Mouse (Mus musculus): ENCODE results near the gene Dhtkd1. TPM values are rescaled to one million over a fixed set of nuclear protein-coding genes. Genes with fewer than 3 reads are reported as not detected.

The Dhtkd1 gene
- polyA plus RNA-seq, 1 experiment from 2014 or later: 1.9 TPM

GRCm38 (mm10) chr2:5894296-5894695, 48.3 kb downstream of the Dhtkd1 start:
- H3K4me2 ChIP-seq (ENCODE audit: low read depth, low read length): peak overlapping the region; percentile 64
- no peaks in the 10 kb centered on the region for H3K27me3 ChIP-seq (replicated peaks; ENCODE audit: control insufficient read depth, insufficient read depth, low read length)
- peaks cover 4% of the 10 kb centered on the region for H3K4me1 ChIP-seq (ENCODE audit: control insufficient read depth, insufficient read depth, low read length)
- H3K27ac ChIP-seq (replicated peaks; ENCODE audit: low read depth, low read length): peak overlapping the region; percentile 85; the same call in 1 of the 2 replicates
- peaks cover 28% of the 10 kb centered on the region for H3K36me3 ChIP-seq (ENCODE audit: control insufficient read depth, insufficient read depth, low read length)
- DNase-seq (ENCODE audit: low spot score) (peak; percentile 12), ATAC-seq (ENCODE audit: low read depth) (0 out of 2 replicates have a peak, but pooled peaks have one; percentile 12)
- H3K9me3 ChIP-seq (ENCODE audit: control insufficient read depth, low read length): no peaks in the 10 kb centered on the region
- 34% methylated on average over 11 of the region's 11 CpGs for WGBS
- H3K4me3 ChIP-seq (ENCODE audit: low read depth, low read length): peak overlapping the region; percentile 94
- H3K9ac ChIP-seq (ENCODE audit: low read depth, low read length): peak overlapping the region; percentile 93

GRCm38 (mm10) chr2:5889412-5889811, 53.2 kb downstream of the Dhtkd1 start:
- Histone ChIP-seq H3K27ac (replicated peaks; ENCODE audit: low read depth, low read length) (no peak overlapping the region), H3K4me2 (ENCODE audit: low read depth, low read length) (no peak overlapping the region), H3K4me1 (ENCODE audit: control insufficient read depth, insufficient read depth, low read length) (peaks cover 4% of the 10 kb centered on the region), H3K4me3 (ENCODE audit: low read depth, low read length) (no peak overlapping the region), H3K27me3 (replicated peaks; ENCODE audit: control insufficient read depth, insufficient read depth, low read length) (no peaks in the 10 kb centered on the region), H3K9ac (ENCODE audit: low read depth, low read length) (no peak overlapping the region), H3K36me3 (ENCODE audit: control insufficient read depth, insufficient read depth, low read length) (peaks cover 60% of the 10 kb centered on the region), H3K9me3 (ENCODE audit: control insufficient read depth, low read length) (no peaks in the 10 kb centered on the region)
- DNase-seq (ENCODE audit: low spot score) (peak; percentile 8), ATAC-seq (ENCODE audit: low read depth) (no peak)
- WGBS: 64% methylated on average over 2 of the region's 2 CpGs

- Histone ChIP-seq H3K4me3 (ENCODE audit: low read depth, low read length) (no peak overlapping the region), H3K27ac (replicated peaks; ENCODE audit: low read depth, low read length) (no peak overlapping the region), H3K36me3 (ENCODE audit: control insufficient read depth, insufficient read depth, low read length) (peaks cover 64% of the 10 kb centered on the region), H3K4me1 (ENCODE audit: control insufficient read depth, insufficient read depth, low read length) (no peaks in the 10 kb centered on the region), H3K27me3 (replicated peaks; ENCODE audit: control insufficient read depth, insufficient read depth, low read length) (no peaks in the 10 kb centered on the region), H3K4me2 (ENCODE audit: low read depth, low read length) (no peak overlapping the region), H3K9ac (ENCODE audit: low read depth, low read length) (no peak overlapping the region), H3K9me3 (ENCODE audit: control insufficient read depth, low read length) (no peaks in the 10 kb centered on the region)
- ATAC-seq (ENCODE audit: low read depth) (no peak), DNase-seq (ENCODE audit: low spot score) (no peak)
- WGBS: 86% methylated on average over 5 of the region's 5 CpGs
These were observed 53.7 kb downstream of the Dhtkd1 start for GRCm38 (mm10) chr2:5888865-5889264.

- H3K4me2 ChIP-seq (ENCODE audit: low read depth, low read length): no peak overlapping the region
- H3K4me1 ChIP-seq (ENCODE audit: control insufficient read depth, insufficient read depth, low read length): no peaks in the 10 kb centered on the region
- no peak overlapping the region for H3K9ac ChIP-seq (ENCODE audit: low read depth, low read length)
- ATAC-seq (ENCODE audit: low read depth) (no peak), DNase-seq (ENCODE audit: low spot score) (no peak)
- no peaks in the 10 kb centered on the region for H3K27me3 ChIP-seq (replicated peaks; ENCODE audit: control insufficient read depth, insufficient read depth, low read length)
- no peak overlapping the region for H3K4me3 ChIP-seq (ENCODE audit: low read depth, low read length)
- no peaks in the 10 kb centered on the region for H3K9me3 ChIP-seq (ENCODE audit: control insufficient read depth, low read length)
- 80% methylated on average over 3 of the region's 3 CpGs for WGBS
- peaks cover 88% of the 10 kb centered on the region for H3K36me3 ChIP-seq (ENCODE audit: control insufficient read depth, insufficient read depth, low read length)
- no peak overlapping the region for H3K27ac ChIP-seq (replicated peaks; ENCODE audit: low read depth, low read length)
These were observed 65.1 kb downstream of the Dhtkd1 start for GRCm38 (mm10) chr2:5877446-5877845.

- Histone ChIP-seq H3K4me3 (ENCODE audit: low read depth, low read length) (no peak overlapping the region), H3K9ac (ENCODE audit: low read depth, low read length) (no peak overlapping the region), H3K36me3 (ENCODE audit: control insufficient read depth, insufficient read depth, low read length) (peaks cover 79% of the 10 kb centered on the region), H3K9me3 (ENCODE audit: control insufficient read depth, low read length) (no peaks in the 10 kb centered on the region), H3K4me1 (ENCODE audit: control insufficient read depth, insufficient read depth, low read length) (no peaks in the 10 kb centered on the region), H3K27me3 (replicated peaks; ENCODE audit: control insufficient read depth, insufficient read depth, low read length) (no peaks in the 10 kb centered on the region), H3K4me2 (ENCODE audit: low read depth, low read length) (no peak overlapping the region), H3K27ac (replicated peaks; ENCODE audit: low read depth, low read length) (no peak overlapping the region)
- WGBS: 93% methylated on average over 5 of the region's 5 CpGs
- DNase-seq (ENCODE audit: low spot score) (no peak), ATAC-seq (ENCODE audit: low read depth) (no peak)
These were observed 72.8 kb downstream of the Dhtkd1 start for GRCm38 (mm10) chr2:5869746-5870145.

GRCm38 (mm10) chr2:5867681-5868080, 74.9 kb downstream of the Dhtkd1 start:
- no peak for DNase-seq (ENCODE audit: low spot score)
- no peaks in the 10 kb centered on the region for H3K4me1 ChIP-seq (ENCODE audit: control insufficient read depth, insufficient read depth, low read length)
- H3K4me2 ChIP-seq (ENCODE audit: low read depth, low read length): no peak overlapping the region
- peaks cover 79% of the 10 kb centered on the region for H3K36me3 ChIP-seq (ENCODE audit: control insufficient read depth, insufficient read depth, low read length)
- no peaks in the 10 kb centered on the region for H3K27me3 ChIP-seq (replicated peaks; ENCODE audit: control insufficient read depth, insufficient read depth, low read length)
- no peak overlapping the region for H3K4me3 ChIP-seq (ENCODE audit: low read depth, low read length)
- no peaks in the 10 kb centered on the region for H3K9me3 ChIP-seq (ENCODE audit: control insufficient read depth, low read length)
- no peak for ATAC-seq (ENCODE audit: low read depth)
- WGBS: 83% methylated on average over 2 of the region's 2 CpGs
- no peak overlapping the region for H3K9ac ChIP-seq (ENCODE audit: low read depth, low read length)
- H3K27ac ChIP-seq (replicated peaks; ENCODE audit: low read depth, low read length): no peak overlapping the region

- Histone ChIP-seq H3K4me3 (ENCODE audit: low read depth, low read length) (no peak within 1 kb of the TSS), H3K36me3 (ENCODE audit: control insufficient read depth, insufficient read depth, low read length) (peaks cover 76% of the 10 kb centered on the region), H3K9ac (ENCODE audit: low read depth, low read length) (no peak within 1 kb of the TSS), H3K27ac (replicated peaks; ENCODE audit: low read depth, low read length) (no peak within 1 kb of the TSS), H3K4me1 (ENCODE audit: control insufficient read depth, insufficient read depth, low read length) (no peaks in the 10 kb centered on the region), H3K27me3 (replicated peaks; ENCODE audit: control insufficient read depth, insufficient read depth, low read length) (no peaks in the 10 kb centered on the region), H3K4me2 (ENCODE audit: low read depth, low read length) (no peak within 1 kb of the TSS), H3K9me3 (ENCODE audit: control insufficient read depth, low read length) (no peaks in the 10 kb centered on the region)
- DNase-seq (ENCODE audit: low spot score) (no peak), ATAC-seq (ENCODE audit: low read depth) (no peak)
- 94% methylated on average over 3 of the region's 3 CpGs for WGBS
These were observed 79.8 kb downstream of the Dhtkd1 start, which contains the start of gene Gm13199 for GRCm38 (mm10) chr2:5862834-5863233. Gm13199 (minus strand) TSS chr2:5862934.

- H3K9me3 ChIP-seq (ENCODE audit: control insufficient read depth, low read length): no peaks in the 10 kb centered on the region
- H3K27ac ChIP-seq (replicated peaks; ENCODE audit: low read depth, low read length): no peak overlapping the region
- peaks cover 22% of the 10 kb centered on the region; the same call in 1 of the 2 replicates for H3K36me3 ChIP-seq (ENCODE audit: control insufficient read depth, insufficient read depth, low read length)
- ATAC-seq (ENCODE audit: low read depth) (no peak), DNase-seq (ENCODE audit: low spot score) (no peak)
- 79% methylated on average over 5 of the region's 5 CpGs for WGBS
- no peak overlapping the region for H3K4me2 ChIP-seq (ENCODE audit: low read depth, low read length)
- H3K4me1 ChIP-seq (ENCODE audit: control insufficient read depth, insufficient read depth, low read length): no peaks in the 10 kb centered on the region
- H3K4me3 ChIP-seq (ENCODE audit: low read depth, low read length): no peak overlapping the region
- no peaks in the 10 kb centered on the region for H3K27me3 ChIP-seq (replicated peaks; ENCODE audit: control insufficient read depth, insufficient read depth, low read length)
- H3K9ac ChIP-seq (ENCODE audit: low read depth, low read length): no peak overlapping the region
These were observed 90.7 kb downstream of the Dhtkd1 start for GRCm38 (mm10) chr2:5851866-5852265.

- DNase-seq (ENCODE audit: low spot score) (no peak), ATAC-seq (ENCODE audit: low read depth) (no peak)
- Histone ChIP-seq H3K27ac (replicated peaks; ENCODE audit: low read depth, low read length) (no peak overlapping the region), H3K9ac (ENCODE audit: low read depth, low read length) (no peak overlapping the region), H3K9me3 (ENCODE audit: control insufficient read depth, low read length) (no peaks in the 10 kb centered on the region), H3K27me3 (replicated peaks; ENCODE audit: control insufficient read depth, insufficient read depth, low read length) (no peaks in the 10 kb centered on the region), H3K4me2 (ENCODE audit: low read depth, low read length) (no peak overlapping the region), H3K36me3 (ENCODE audit: control insufficient read depth, insufficient read depth, low read length) (peaks cover 18% of the 10 kb centered on the region; the same call in 1 of the 2 replicates), H3K4me3 (ENCODE audit: low read depth, low read length) (no peak overlapping the region), H3K4me1 (ENCODE audit: control insufficient read depth, insufficient read depth, low read length) (peaks cover 6% of the 10 kb centered on the region; the same call in 1 of the 2 replicates)
- 92% methylated on average over 9 of the region's 9 CpGs for WGBS
These were observed 91.5 kb downstream of the Dhtkd1 start for GRCm38 (mm10) chr2:5851116-5851515.
